Mouse (Mus musculus): Measurements from ENCODE around the gene Dhx15. TPM values are rescaled to one million over a fixed set of nuclear protein-coding genes. Genes with fewer than 3 reads are reported as not detected.
"Not testable (repeated sequence)": the region's sequence is repeated elsewhere in the genome, so short reads cannot be mapped to it uniquely, and the experiment has no call there.

The Dhx15 gene
- polyA plus RNA-seq (2014; fragmentation: Nextera tagmentation; extraction: Ambion mirVana) = 84.0 and 87.5 TPM in 2 replicates

DNA sequence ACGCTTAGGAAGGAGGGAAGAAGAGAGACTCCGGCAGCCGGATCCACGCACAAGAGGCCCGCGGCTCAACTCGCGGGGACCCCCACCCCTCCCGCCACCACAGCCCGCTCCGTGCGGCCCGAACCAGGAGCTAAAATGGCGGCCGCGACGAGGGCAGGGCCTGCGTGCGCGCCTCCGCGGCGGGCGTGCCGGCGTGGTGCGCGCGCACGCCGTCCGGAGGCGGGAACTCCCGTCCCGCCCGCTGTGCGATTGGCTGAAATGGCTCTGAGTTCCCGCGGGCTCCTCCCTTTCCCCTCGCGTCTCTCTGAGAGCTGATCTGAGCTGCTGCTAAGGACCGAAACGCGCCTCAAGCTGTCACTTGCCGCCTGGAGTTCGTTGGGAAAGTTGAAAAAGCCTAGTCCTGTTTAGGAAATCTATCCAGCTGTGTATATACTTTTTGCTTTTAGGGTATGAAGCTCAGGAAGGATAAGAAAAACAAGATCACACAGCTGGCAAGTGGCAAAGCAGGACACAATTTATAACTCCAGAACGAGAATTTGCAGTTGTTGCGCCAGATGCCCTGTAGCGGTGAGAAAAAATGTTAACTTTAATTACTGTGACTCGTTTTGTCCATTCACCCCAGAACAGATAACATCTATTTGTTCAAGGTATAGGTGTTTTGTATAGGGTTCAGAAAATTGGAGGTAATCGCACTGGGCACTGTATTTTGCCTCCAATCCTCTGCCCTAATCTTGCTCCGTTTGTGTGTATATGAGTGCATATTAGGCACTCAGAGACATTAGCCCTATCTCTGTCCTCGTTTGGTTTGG is at the start of gene Dhx15:
TSS of gene Dhx15 (minus strand) at position 144 of the 809 bp plus-strand sequence.
- H3K27me3 ChIP-seq (ENCODE audit: control insufficient read depth, insufficient read depth, low read length) = no peaks in the 10 kb centered on the region
- H3K27ac ChIP-seq (replicated peaks; ENCODE audit: low read depth, low read length) = peak within 1 kb of the TSS; percentile 93
- peak within 1 kb of the TSS; percentile 81 for H3K4me2 ChIP-seq (ENCODE audit: low read length)
- no peaks in the 10 kb centered on the region for H3K36me3 ChIP-seq (ENCODE audit: control insufficient read depth, insufficient read depth, low read length)
- ATAC-seq (ENCODE audit: low FRiP score, low TSS enrichment) (peak; percentile 96), DNase-seq (peak; percentile 98)
- peak within 1 kb of the TSS; percentile 98 for H3K4me3 ChIP-seq (replicated peaks; ENCODE audit: low read depth, low read length)
- WGBS = 2% methylated on average over 53 of the region's 53 CpGs
- H3K9ac ChIP-seq (replicated peaks; ENCODE audit: low read length) = peak within 1 kb of the TSS; percentile 98
- H3K9me3 ChIP-seq (ENCODE audit: control insufficient read depth, low read length) = no peaks in the 10 kb centered on the region
- H3K4me1 ChIP-seq (ENCODE audit: control insufficient read depth, insufficient read depth, low read length) = peaks cover 27% of the 10 kb centered on the region

DNA sequence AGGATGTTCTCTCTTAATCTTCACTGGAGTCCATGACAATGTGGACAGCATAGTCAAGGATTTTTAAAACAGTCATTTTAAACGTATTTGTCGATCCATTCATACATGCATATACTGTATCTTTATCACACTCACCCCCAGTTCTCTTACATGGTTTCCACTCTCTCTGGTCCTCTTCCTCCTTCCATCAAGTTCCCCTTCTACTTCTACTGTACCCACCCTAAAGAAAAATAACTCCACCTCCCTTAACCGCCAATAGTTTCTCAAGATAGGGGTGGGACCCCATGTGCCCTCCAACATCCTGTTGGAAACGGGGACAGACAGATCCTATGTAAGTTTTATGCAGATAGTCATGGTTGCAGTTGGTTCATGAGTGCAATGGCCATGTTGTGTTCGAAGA is 48.6 kb upstream of the Dhx15 start:
- no peak for DNase-seq
- H3K9ac ChIP-seq (replicated peaks; ENCODE audit: low read length) = no peak overlapping the region
- no peak overlapping the region for H3K4me2 ChIP-seq (ENCODE audit: low read length)
- no peaks in the 10 kb centered on the region for H3K27me3 ChIP-seq (ENCODE audit: control insufficient read depth, insufficient read depth, low read length)
- no peak for ATAC-seq (ENCODE audit: low FRiP score, low TSS enrichment)
- no peak overlapping the region for H3K27ac ChIP-seq (replicated peaks; ENCODE audit: low read depth, low read length)
- no peak overlapping the region for H3K4me3 ChIP-seq (replicated peaks; ENCODE audit: low read depth, low read length)
- 0 out of 2 replicates have a peak, but pooled peaks cover 3% of the 10 kb centered on the region for H3K9me3 ChIP-seq (ENCODE audit: control insufficient read depth, low read length)
- 90% methylated on average over 5 of the region's 5 CpGs for WGBS
- no peaks in the 10 kb centered on the region for H3K36me3 ChIP-seq (ENCODE audit: control insufficient read depth, insufficient read depth, low read length)
- no peaks in the 10 kb centered on the region for H3K4me1 ChIP-seq (ENCODE audit: control insufficient read depth, insufficient read depth, low read length)

DNA sequence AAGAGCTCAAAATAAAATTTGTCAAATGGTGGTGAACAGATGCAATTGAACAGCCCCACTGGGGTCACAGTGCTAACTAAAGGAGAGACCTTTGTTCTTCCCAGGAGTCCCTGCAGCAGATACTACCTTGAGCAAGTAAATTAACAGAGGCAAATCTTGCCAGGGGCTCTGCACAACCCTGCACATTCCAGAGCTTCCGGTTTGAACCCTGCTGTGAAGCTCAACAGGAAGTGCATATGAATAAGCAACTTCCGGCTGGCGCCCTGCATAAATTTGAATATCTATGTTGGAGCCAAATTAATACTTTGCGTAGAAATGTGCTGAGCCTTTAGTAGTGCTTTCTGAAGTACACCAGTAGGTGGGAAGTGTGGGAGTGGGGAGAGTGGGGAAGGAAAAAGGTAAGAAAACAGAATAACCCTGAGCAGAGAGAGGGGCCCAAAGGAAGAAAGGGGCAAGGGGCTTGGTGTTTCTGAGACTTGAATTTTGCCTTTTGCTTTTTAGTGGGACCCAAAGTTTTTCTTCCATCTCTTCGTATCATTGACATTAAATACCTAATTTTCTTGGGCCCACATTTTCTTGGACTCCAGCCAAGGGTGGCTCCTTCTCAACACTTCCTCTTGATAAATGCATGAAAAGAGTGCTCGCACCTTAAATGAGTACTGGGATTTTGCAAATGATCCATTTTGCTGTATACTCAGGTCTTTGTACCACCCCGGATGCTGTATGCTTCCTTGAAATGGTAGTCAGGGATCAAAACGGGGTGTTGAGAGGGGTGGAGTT is 47.8 kb upstream of the Dhx15 start:
- WGBS = 65% methylated on average over 8 of the region's 8 CpGs
- H3K4me2 ChIP-seq (ENCODE audit: low read length) = no peak overlapping the region
- H3K9me3 ChIP-seq (ENCODE audit: control insufficient read depth, low read length) = 0 out of 2 replicates have a peak, but pooled peaks cover 3% of the 10 kb centered on the region
- no peaks in the 10 kb centered on the region for H3K4me1 ChIP-seq (ENCODE audit: control insufficient read depth, insufficient read depth, low read length)
- no peak for DNase-seq
- H3K27ac ChIP-seq (replicated peaks; ENCODE audit: low read depth, low read length) = no peak overlapping the region
- H3K27me3 ChIP-seq (ENCODE audit: control insufficient read depth, insufficient read depth, low read length) = no peaks in the 10 kb centered on the region
- H3K4me3 ChIP-seq (replicated peaks; ENCODE audit: low read depth, low read length) = no peak overlapping the region
- no peak; the same call in 1 of the 2 replicates for ATAC-seq (ENCODE audit: low FRiP score, low TSS enrichment)
- H3K36me3 ChIP-seq (ENCODE audit: control insufficient read depth, insufficient read depth, low read length) = no peaks in the 10 kb centered on the region
- H3K9ac ChIP-seq (replicated peaks; ENCODE audit: low read length) = no peak overlapping the region

DNA sequence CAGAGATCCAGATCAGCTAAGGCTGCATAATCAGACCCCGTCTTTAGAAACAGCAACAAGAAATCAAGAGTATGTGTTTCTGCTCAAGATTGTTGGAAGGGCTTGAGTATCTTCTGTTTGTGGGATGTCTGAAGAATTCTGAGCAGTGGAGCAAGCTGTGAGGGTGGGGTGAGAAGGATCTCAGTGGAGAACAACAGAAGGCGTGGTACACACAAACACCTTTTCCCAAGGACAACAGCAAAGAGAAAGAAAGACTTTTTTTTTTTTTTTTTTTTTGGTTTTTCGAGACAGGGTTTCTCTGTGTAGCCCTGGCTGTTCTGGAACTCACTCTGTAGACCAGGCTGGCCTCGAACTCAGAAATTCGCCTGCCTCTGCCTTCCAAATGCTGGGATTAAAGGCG is 46.3 kb upstream of the Dhx15 start:
- DNase-seq; H3K27me3 ChIP-seq (ENCODE audit: control insufficient read depth, insufficient read depth, low read length): not testable (repeated sequence)

DNA sequence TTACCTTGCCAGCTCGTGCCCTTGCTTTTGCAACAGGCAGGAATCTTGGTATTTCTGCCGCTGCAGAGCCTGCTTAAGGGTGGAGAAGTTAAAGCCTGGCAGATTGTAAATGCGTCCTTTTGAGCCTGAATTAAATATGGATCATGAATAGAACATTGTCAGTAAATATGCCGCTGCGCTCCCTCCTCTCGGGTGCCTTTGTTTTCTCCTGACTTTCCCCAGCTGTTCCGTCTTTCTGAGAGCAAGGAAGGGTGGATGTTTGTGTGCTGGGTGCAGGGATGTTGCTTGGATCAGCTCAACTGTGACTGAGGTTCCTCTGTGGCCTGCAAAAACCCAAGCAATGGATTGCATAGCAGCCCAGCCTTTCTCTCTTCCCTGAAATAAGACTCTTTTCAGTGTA is 44.3 kb upstream of the Dhx15 start:
- H3K27me3 ChIP-seq (ENCODE audit: control insufficient read depth, insufficient read depth, low read length) = no peaks in the 10 kb centered on the region
- no peaks in the 10 kb centered on the region for H3K36me3 ChIP-seq (ENCODE audit: control insufficient read depth, insufficient read depth, low read length)
- peak overlapping the region; percentile 20; the same call in 1 of the 2 replicates for H3K27ac ChIP-seq (replicated peaks; ENCODE audit: low read depth, low read length)
- no peak overlapping the region for H3K4me2 ChIP-seq (ENCODE audit: low read length)
- no peak for ATAC-seq (ENCODE audit: low FRiP score, low TSS enrichment)
- 34% methylated on average over 7 of the region's 7 CpGs for WGBS
- no peaks in the 10 kb centered on the region for H3K4me1 ChIP-seq (ENCODE audit: control insufficient read depth, insufficient read depth, low read length)
- no peak overlapping the region for H3K9ac ChIP-seq (replicated peaks; ENCODE audit: low read length)
- 0 out of 2 replicates have a peak, but pooled peaks cover 3% of the 10 kb centered on the region for H3K9me3 ChIP-seq (ENCODE audit: control insufficient read depth, low read length)
- DNase-seq = peak; percentile 20
- no peak overlapping the region for H3K4me3 ChIP-seq (replicated peaks; ENCODE audit: low read depth, low read length)

More for the DNA sequence above, 46.3 kb upstream of the Dhx15 start:
- not testable (repeated sequence) for H3K4me1 ChIP-seq (ENCODE audit: control insufficient read depth, insufficient read depth, low read length); H3K4me2 ChIP-seq (ENCODE audit: low read length); H3K9ac ChIP-seq (replicated peaks; ENCODE audit: low read length); H3K27ac ChIP-seq (replicated peaks; ENCODE audit: low read depth, low read length); H3K36me3 ChIP-seq (ENCODE audit: control insufficient read depth, insufficient read depth, low read length); ATAC-seq (ENCODE audit: low FRiP score, low TSS enrichment); H3K4me3 ChIP-seq (replicated peaks; ENCODE audit: low read depth, low read length); H3K9me3 ChIP-seq (ENCODE audit: control insufficient read depth, low read length)
- WGBS = 89% methylated on average over 6 of the region's 6 CpGs

DNA sequence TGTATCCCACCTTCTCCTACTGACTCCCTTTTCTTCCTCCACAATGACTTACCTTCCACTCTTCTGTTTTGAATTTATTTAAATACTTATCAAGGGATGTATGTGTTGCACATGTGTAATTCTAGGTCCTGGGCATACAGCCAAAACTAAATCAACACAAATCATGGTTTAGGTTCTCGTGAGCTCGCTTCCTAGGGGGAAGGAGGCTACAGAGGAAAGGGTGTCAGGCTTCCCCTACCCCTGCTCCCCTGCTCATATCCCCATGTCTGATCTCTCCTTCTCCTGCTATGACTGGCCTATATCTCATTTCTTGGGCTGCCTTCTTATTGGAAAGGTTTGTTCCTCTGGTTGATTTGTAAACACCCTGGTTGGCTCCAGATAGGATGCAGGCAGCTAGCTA is 43.6 kb upstream of the Dhx15 start:
- ATAC-seq (ENCODE audit: low FRiP score, low TSS enrichment) = no peak
- no peaks in the 10 kb centered on the region for H3K4me1 ChIP-seq (ENCODE audit: control insufficient read depth, insufficient read depth, low read length)
- no peak overlapping the region for H3K4me3 ChIP-seq (replicated peaks; ENCODE audit: low read depth, low read length)
- H3K4me2 ChIP-seq (ENCODE audit: low read length) = no peak overlapping the region
- 78% methylated on average over 2 of the region's 2 CpGs for WGBS
- no peak overlapping the region for H3K9ac ChIP-seq (replicated peaks; ENCODE audit: low read length)
- H3K27ac ChIP-seq (replicated peaks; ENCODE audit: low read depth, low read length) = no peak overlapping the region; the same call in 1 of the 2 replicates
- H3K9me3 ChIP-seq (ENCODE audit: control insufficient read depth, low read length) = 0 out of 2 replicates have a peak, but pooled peaks cover 3% of the 10 kb centered on the region
- DNase-seq = no peak
- no peaks in the 10 kb centered on the region for H3K27me3 ChIP-seq (ENCODE audit: control insufficient read depth, insufficient read depth, low read length)
- H3K36me3 ChIP-seq (ENCODE audit: control insufficient read depth, insufficient read depth, low read length) = no peaks in the 10 kb centered on the region

DNA sequence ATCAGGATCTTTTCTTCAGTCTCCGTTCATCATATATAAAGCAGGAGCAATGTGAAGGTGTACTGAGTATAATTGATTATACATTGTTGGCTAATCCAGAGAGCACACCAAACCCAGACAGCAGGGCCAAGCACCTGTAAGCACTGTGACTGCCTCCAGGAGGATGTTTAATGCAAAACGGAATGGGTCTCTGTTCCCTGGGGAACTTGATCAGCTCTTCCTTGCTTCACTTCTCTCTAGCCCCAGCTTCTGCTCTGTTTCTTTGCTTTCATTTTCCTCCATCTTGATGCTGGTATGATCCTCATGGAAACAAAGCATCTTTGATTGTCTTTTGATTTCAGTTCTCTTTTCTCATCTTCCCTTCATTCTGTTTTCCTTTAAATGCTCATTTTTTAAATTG is 42.3 kb upstream of the Dhx15 start:
- H3K9me3 ChIP-seq (ENCODE audit: control insufficient read depth, low read length) = 0 out of 2 replicates have a peak, but pooled peaks cover 3% of the 10 kb centered on the region
- no peak overlapping the region for H3K9ac ChIP-seq (replicated peaks; ENCODE audit: low read length)
- no peak for DNase-seq
- H3K27ac ChIP-seq (replicated peaks; ENCODE audit: low read depth, low read length) = no peak overlapping the region
- no peak for ATAC-seq (ENCODE audit: low FRiP score, low TSS enrichment)
- 69% methylated on average over 2 of the region's 2 CpGs for WGBS
- no peaks in the 10 kb centered on the region for H3K4me1 ChIP-seq (ENCODE audit: control insufficient read depth, insufficient read depth, low read length)
- H3K4me2 ChIP-seq (ENCODE audit: low read length) = no peak overlapping the region
- no peaks in the 10 kb centered on the region for H3K36me3 ChIP-seq (ENCODE audit: control insufficient read depth, insufficient read depth, low read length)
- H3K27me3 ChIP-seq (ENCODE audit: control insufficient read depth, insufficient read depth, low read length) = no peaks in the 10 kb centered on the region
- H3K4me3 ChIP-seq (replicated peaks; ENCODE audit: low read depth, low read length) = no peak overlapping the region

DNA sequence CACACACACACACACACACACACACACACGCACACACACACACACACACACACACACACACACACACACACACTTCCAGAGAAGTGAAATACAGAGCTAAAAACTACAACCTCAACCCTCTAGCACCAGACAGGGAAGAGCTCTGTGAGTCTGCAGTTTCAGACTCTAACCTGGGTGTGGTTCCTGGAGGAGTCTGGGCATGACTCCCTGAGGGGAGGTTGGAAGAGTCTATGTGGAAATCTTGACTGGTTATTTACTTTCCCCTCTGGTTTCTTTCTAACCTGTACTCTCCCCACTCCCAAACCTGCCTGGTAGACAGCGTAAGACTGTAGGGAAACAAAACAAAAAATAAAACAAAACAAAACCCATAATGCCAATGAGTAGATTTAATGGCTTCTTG is 41.9 kb upstream of the Dhx15 start:
- ATAC-seq (ENCODE audit: low FRiP score, low TSS enrichment) = no peak
- Histone ChIP-seq H3K4me1 (ENCODE audit: control insufficient read depth, insufficient read depth, low read length) (no peaks in the 10 kb centered on the region), H3K4me2 (ENCODE audit: low read length) (no peak overlapping the region), H3K4me3 (replicated peaks; ENCODE audit: low read depth, low read length) (no peak overlapping the region), H3K27me3 (ENCODE audit: control insufficient read depth, insufficient read depth, low read length) (no peaks in the 10 kb centered on the region), H3K9me3 (ENCODE audit: control insufficient read depth, low read length) (0 out of 2 replicates have a peak, but pooled peaks cover 3% of the 10 kb centered on the region), H3K9ac (replicated peaks; ENCODE audit: low read length) (no peak overlapping the region), H3K36me3 (ENCODE audit: control insufficient read depth, insufficient read depth, low read length) (no peaks in the 10 kb centered on the region), H3K27ac (replicated peaks; ENCODE audit: low read depth, low read length) (no peak overlapping the region)
- 79% methylated on average over 2 of the region's 2 CpGs for WGBS
- DNase-seq = no peak

Measured in midbrain, embryonic 14.5 days (tissue).